Comparison of ENCODE assay signal across 24 mouse cellular contexts in genomic region chr1:51065652-51066051, GRCm38 (mm10).
DNase-seq lines count a peak whose midpoint lies in the region; ATAC-seq and TF ChIP-seq lines count a peak whose summit lies in the region.
"Had no signal": no experiment of that assay in that cellular context is flagged by ENCODE, and none has a peak within 500 bp of the region (broad histone marks: within the 10 kb centered on the region; RNA-seq: fewer than 3 reads in every experiment).

No protein-coding gene starts in this region.

- no peaks in the 10 kb centered on the region for H3K9me3 ChIP-seq in stomach, postnatal 0 days (ENCODE audit: control insufficient read depth, low read length)
- H3K9me3 ChIP-seq: embryonic facial prominence, embryonic 10.5 days; embryonic facial prominence, embryonic 12.5 days; forebrain, embryonic 10.5 days; forebrain, embryonic 12.5 days; G1E had no signal

- H3K36me3 ChIP-seq in stomach, postnatal 0 days (ENCODE audit: control insufficient read depth, insufficient read depth, low read length) = no peaks in the 10 kb centered on the region
- H3K36me3 ChIP-seq: embryonic facial prominence, embryonic 10.5 days; embryonic facial prominence, embryonic 12.5 days; forebrain, embryonic 10.5 days; forebrain, embryonic 12.5 days; G1E had no signal

- H3K4me1 ChIP-seq in stomach, postnatal 0 days (replicated peaks; ENCODE audit: control insufficient read depth, insufficient read depth) = no peaks in the 10 kb centered on the region
- H3K4me1 ChIP-seq: embryonic facial prominence, embryonic 10.5 days; embryonic facial prominence, embryonic 12.5 days; forebrain, embryonic 10.5 days; forebrain, embryonic 12.5 days had no signal

- H3K4me2 ChIP-seq in stomach, postnatal 0 days (replicated peaks; ENCODE audit: low read depth) = no peak overlapping the region
- H3K4me2 ChIP-seq: embryonic facial prominence, embryonic 12.5 days; forebrain, embryonic 12.5 days had no signal

- H3K4me3 ChIP-seq in stomach, postnatal 0 days (ENCODE audit: low read depth, low read length) = no peak overlapping the region
- H3K4me3 ChIP-seq: embryonic facial prominence, embryonic 10.5 days; embryonic facial prominence, embryonic 12.5 days; forebrain, embryonic 10.5 days; forebrain, embryonic 12.5 days had no signal

- no peak for TF ChIP-seq CTCF in Patski (IDR thresholded peaks at IDR 0.05)
- no peak for TF ChIP-seq CTCF in stomach, postnatal 0 days (IDR thresholded peaks at IDR 0.05; ENCODE audit: low read depth)

- no peak overlapping the region for H3K9ac ChIP-seq in stomach, postnatal 0 days (ENCODE audit: low read length)
- H3K9ac ChIP-seq: embryonic facial prominence, embryonic 12.5 days; forebrain, embryonic 12.5 days had no signal

- ATAC-seq in Patski = peak; percentile 86
- no peak for ATAC-seq in monocyte, adult 5-6 weeks (replicated peaks; ENCODE audit: insufficient number of reproducible peaks, low FRiP score, low TSS enrichment, poor library complexity, severe bottlenecking)
- no peak for ATAC-seq in stomach, postnatal 0 days (ENCODE audit: low FRiP score, low TSS enrichment)
- ATAC-seq: CD4-positive, CD25-positive, alpha-beta regulatory T cell, adult 4 months; forebrain, embryonic 14.5 days; forebrain, embryonic 16.5 days had no signal

- DNase-seq in 3134 (ENCODE audit: extremely low read depth, insufficient read length, low spot score) (peak; percentile 18), Patski (ENCODE audit: low read depth, low spot score) (peak; percentile 13)
- DNase-seq in Muller cell, postnatal 12 days (ENCODE audit: inconsistent ontology term) = peak; percentile 49
- DNase-seq in thymus, postnatal 14 days = no peak
- DNase-seq in stomach, postnatal 0 days (ENCODE audit: low spot score) = no peak
- DNase-seq: adrenal gland, adult 2 months; adrenal gland, postnatal 10 days; adrenal gland, postnatal 25 days; B cell, adult 2 months; cerebellum, adult 11 months; cerebellum, adult 18-20 months; cerebellum, adult 9-10 months; cerebellum, postnatal 10 days; cerebellum, postnatal 25 days had no signal

- no peaks in the 10 kb centered on the region for H3K27me3 ChIP-seq in Patski
- H3K27me3 ChIP-seq in stomach, postnatal 0 days (ENCODE audit: control insufficient read depth, insufficient read depth, low read length) = no peaks in the 10 kb centered on the region
- H3K27me3 ChIP-seq: CH12.LX; embryonic facial prominence, embryonic 12.5 days; forebrain, embryonic 12.5 days had no signal

- CTCF ChIA-PET in Patski (lab: Charles Lee) = no interaction called here

- no peak for TF ChIP-seq EP300 in stomach, postnatal 0 days (optimal IDR thresholded peaks at IDR 0.05)

- WGBS in stomach, postnatal 0 days = 73% methylated on average over 2 of the region's 2 CpGs

- no peak overlapping the region for H3K27ac ChIP-seq in stomach, postnatal 0 days (replicated peaks)
- H3K27ac ChIP-seq: embryonic facial prominence, embryonic 10.5 days; embryonic facial prominence, embryonic 12.5 days; forebrain, embryonic 10.5 days; forebrain, embryonic 12.5 days had no signal

- POLR2A ChIA-PET in Patski (lab: Charles Lee) = no interaction called here

- in situ Hi-C loops in Patski (cut with MboI; ENCODE audit: low pct_unique_long_range_greater_than_20kb) = no loop called here

Comparison
In these comparisons a context has a peak if more than half of its experiments do, and no peak if none do; other contexts are left out.
1. DNase-seq: peak in 3134 (single experiment), Muller cell, postnatal 12 days (single experiment) and Patski (single experiment); none in thymus, postnatal 14 days (single experiment) and stomach, postnatal 0 days (single experiment).